Mouse (Mus musculus) embryonic fibroblast, embryonic 13.5 days (primary cell): Measurements from ENCODE around the gene Idnk.

Source experiments
- CTCF ChIP-seq: IDR thresholded peaks from 2 replicates; pipeline ENCODE4 v1.5.1; 2011; ENCODE audit warnings: mild to moderate bottlenecking, control low read depth, low read length, moderate library complexity, borderline replicate concordance; ENCODE audit not compliant: insufficient read depth
- POLR2A ChIP-seq: IDR thresholded peaks from 2 replicates; pipeline ENCODE4 v1.6.1; 2011; ENCODE audit warnings: low read depth, mild to moderate bottlenecking, control low read depth, low read length, moderate library complexity

DNA sequence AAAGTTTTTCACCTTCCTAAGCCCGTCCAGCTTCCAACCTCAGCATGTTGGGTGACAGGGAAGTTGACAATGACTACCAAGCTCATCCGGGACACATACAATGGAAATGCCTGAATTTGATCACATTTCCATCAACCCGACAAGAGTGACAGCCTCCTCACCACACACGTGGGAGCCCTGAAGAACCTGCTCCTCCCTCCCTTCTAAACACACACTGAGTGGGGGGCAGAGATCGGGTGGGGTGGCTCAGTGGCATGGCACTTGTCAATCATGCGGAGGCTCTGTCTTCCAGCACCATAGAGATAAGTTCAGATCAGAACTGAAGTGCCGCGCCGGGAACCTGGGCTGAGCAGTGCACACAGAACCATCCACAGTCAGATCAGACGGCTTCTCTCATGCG is 7.0 kb upstream of the Idnk start:
- TF ChIP-seq CTCF, result no peak
- TF ChIP-seq POLR2A, result no peak
